Comparison of ENCODE assay signal across 15 mouse cellular contexts in the genomic region with DNA sequence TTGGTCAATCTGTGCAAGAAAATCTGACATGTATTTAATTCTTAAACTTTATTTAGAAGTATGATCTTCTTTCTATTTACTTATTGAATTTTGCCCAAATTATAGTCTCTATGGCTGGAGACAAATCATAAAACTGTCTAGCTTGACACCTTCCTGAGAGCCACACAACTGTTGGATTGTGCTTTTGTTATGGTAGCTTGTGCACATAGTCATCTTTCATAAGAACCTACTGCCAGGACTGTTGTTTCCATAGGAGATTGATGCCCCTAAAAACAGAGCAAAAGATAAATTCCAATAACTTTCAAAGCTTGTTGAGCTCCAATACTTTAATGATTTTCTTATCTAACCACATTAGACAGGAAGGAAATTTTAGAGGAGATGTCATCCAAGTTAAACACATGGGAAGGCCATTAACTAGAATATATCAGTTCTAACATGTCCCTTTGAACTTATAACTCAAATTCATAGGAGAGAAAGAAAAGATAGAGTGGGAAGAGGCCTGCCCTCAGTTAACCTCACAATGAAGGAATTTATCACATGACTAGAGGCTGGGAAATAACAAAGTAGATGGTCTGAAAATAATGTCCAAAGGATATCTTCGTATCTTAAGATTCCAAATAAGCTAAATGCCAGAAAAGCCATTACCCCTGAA.
"Had no signal": no experiment of that assay in that cellular context is flagged by ENCODE, and none has a peak within 500 bp of the region (broad histone marks: within the 10 kb centered on the region; RNA-seq: fewer than 3 reads in every experiment).

No protein-coding gene starts in this region.

- H3K9me3 ChIP-seq: lung, embryonic 15.5 days; midbrain, embryonic 10.5 days; midbrain, embryonic 12.5 days; neural tube, embryonic 12.5 days; stomach, embryonic 15.5 days had no signal

- DNase-seq: lung, adult 18-20 months; lung, postnatal 14 days; lung, postnatal 4 days; midbrain, embryonic 14.5 days; right cerebral cortex, postnatal 14 days; thymus, adult 2 months; thymus, postnatal 25 days; thymus, postnatal 4 days had no signal

- H3K4me1 ChIP-seq: midbrain, embryonic 10.5 days; midbrain, embryonic 12.5 days; neural tube, embryonic 12.5 days; stomach, embryonic 15.5 days had no signal

- H3K27me3 ChIP-seq: lung, embryonic 15.5 days; midbrain, embryonic 12.5 days; neural tube, embryonic 12.5 days; stomach, embryonic 15.5 days had no signal

- H3K27ac ChIP-seq: lung, embryonic 15.5 days; midbrain, embryonic 10.5 days; midbrain, embryonic 12.5 days; neural tube, embryonic 12.5 days; stomach, embryonic 15.5 days; stomach, postnatal 0 days had no signal

- H3K4me2 ChIP-seq: lung, embryonic 15.5 days; midbrain, embryonic 12.5 days; neural tube, embryonic 12.5 days; stomach, embryonic 15.5 days had no signal

- H3K36me3 ChIP-seq: lung, embryonic 15.5 days; midbrain, embryonic 10.5 days; midbrain, embryonic 12.5 days; neural tube, embryonic 12.5 days; stomach, embryonic 15.5 days had no signal

- H3K4me3 ChIP-seq: lung, embryonic 15.5 days; midbrain, embryonic 10.5 days; midbrain, embryonic 12.5 days; neural tube, embryonic 12.5 days; stomach, embryonic 15.5 days had no signal

- ATAC-seq: lung, postnatal 0 days had no signal

- H3K9ac ChIP-seq: lung, embryonic 15.5 days; midbrain, embryonic 12.5 days; neural tube, embryonic 12.5 days; stomach, embryonic 15.5 days had no signal
